Mouse (Mus musculus): ENCODE measurements around the gene Maml3. TPM values are rescaled to one million over a fixed set of nuclear protein-coding genes. Genes with fewer than 3 reads are reported as not detected.

The Maml3 gene
- polyA plus RNA-seq, 1 experiment, result 2.2 TPM

DNA sequence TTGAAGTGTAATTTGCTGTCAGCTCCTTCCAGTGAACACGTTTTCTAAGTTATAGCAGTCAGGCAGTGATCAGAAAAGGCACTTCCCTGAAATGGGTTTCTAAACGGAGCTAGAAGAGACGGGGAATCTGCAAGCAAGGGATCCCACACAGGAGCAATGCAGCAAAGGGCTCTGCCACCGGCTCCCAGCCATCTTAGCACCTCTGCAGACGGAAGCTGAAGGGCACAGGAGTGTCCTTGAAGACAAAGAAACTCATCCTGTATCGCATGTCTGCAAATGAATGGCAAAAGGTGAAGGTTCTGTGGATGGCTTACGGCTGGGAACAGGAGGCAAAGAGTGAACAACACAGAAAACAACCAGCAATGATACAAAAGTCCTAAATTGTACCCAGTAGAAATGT lies 319.1 kb downstream of the Maml3 start:
- Histone ChIP-seq H3K27me3 (ENCODE audit: control insufficient read depth, insufficient read depth, insufficient read length) (no peaks in the 10 kb centered on the region), H3K79me2 (ENCODE audit: control insufficient read depth, insufficient read depth) (no peaks in the 10 kb centered on the region), H3K36me3 (ENCODE audit: control insufficient read depth, insufficient read depth) (no peaks in the 10 kb centered on the region), H3ac (ENCODE audit: control insufficient read depth, insufficient read length, low read depth) (no peak overlapping the region), H3K4me3 (ENCODE audit: insufficient read depth, poor library complexity, severe bottlenecking) (no peak overlapping the region), H3K79me3 (ENCODE audit: low read depth) (no peaks in the 10 kb centered on the region)
- no peak for TF ChIP-seq MYOD1 (IDR thresholded peaks at IDR 0.05; ENCODE audit: control insufficient read depth, insufficient read length, low read depth)
- TF ChIP-seq FOSL1 (IDR thresholded peaks at IDR 0.05; ENCODE audit: insufficient read depth, low read length, poor library complexity, severe bottlenecking), result no peak
- no peak for TF ChIP-seq CTCF (IDR thresholded peaks at IDR 0.05; ENCODE audit: control insufficient read depth, insufficient read depth, insufficient read length)
- TF ChIP-seq MAX (IDR thresholded peaks at IDR 0.05), result no peak

DNA sequence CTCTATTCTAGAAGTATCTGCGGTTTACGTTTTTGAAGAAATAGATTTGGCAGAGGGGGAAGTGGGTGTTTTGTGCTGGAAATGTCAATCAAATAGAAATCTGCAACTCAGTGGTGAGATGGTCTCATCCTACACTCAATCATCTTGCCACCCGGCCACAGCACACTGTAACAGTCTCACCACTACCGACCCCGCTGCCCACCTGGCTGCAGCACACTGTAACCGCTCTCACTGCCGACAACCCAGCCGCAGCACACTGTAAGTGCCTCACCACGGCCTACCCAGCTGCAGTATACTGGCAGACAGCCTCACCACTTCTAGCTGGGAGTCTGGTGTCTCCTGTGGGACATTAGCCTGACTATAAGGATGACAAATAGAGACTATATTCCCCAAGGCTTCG lies 322.7 kb downstream of the Maml3 start:
- H3K79me3 ChIP-seq (ENCODE audit: low read depth), result no peaks in the 10 kb centered on the region
- H3K27me3 ChIP-seq (ENCODE audit: control insufficient read depth, insufficient read depth, insufficient read length), result no peaks in the 10 kb centered on the region
- TF ChIP-seq MYOG (IDR thresholded peaks at IDR 0.05; ENCODE audit: control insufficient read depth, extremely low read depth, insufficient read length) (no peak), CEBPB (IDR thresholded peaks at IDR 0.05; ENCODE audit: low read depth) (no peak), MYOD1 (IDR thresholded peaks at IDR 0.05; ENCODE audit: control insufficient read depth, insufficient read length, low read depth) (no peak), MAX (IDR thresholded peaks at IDR 0.05) (no peak), USF1 (IDR thresholded peaks at IDR 0.05; ENCODE audit: low read depth) (no peak), CTCF (IDR thresholded peaks at IDR 0.05; ENCODE audit: control insufficient read depth, insufficient read depth, insufficient read length) (no peak), FOSL1 (IDR thresholded peaks at IDR 0.05; ENCODE audit: insufficient read depth, low read length, poor library complexity, severe bottlenecking) (no peak)
- no peaks in the 10 kb centered on the region for H3K79me2 ChIP-seq (ENCODE audit: control insufficient read depth, insufficient read depth)
- H3K36me3 ChIP-seq (ENCODE audit: control insufficient read depth, insufficient read depth), result no peaks in the 10 kb centered on the region
- H3K4me3 ChIP-seq (ENCODE audit: insufficient read depth, poor library complexity, severe bottlenecking), result no peak overlapping the region
- H3ac ChIP-seq (ENCODE audit: control insufficient read depth, insufficient read length, low read depth), result no peak overlapping the region

DNA sequence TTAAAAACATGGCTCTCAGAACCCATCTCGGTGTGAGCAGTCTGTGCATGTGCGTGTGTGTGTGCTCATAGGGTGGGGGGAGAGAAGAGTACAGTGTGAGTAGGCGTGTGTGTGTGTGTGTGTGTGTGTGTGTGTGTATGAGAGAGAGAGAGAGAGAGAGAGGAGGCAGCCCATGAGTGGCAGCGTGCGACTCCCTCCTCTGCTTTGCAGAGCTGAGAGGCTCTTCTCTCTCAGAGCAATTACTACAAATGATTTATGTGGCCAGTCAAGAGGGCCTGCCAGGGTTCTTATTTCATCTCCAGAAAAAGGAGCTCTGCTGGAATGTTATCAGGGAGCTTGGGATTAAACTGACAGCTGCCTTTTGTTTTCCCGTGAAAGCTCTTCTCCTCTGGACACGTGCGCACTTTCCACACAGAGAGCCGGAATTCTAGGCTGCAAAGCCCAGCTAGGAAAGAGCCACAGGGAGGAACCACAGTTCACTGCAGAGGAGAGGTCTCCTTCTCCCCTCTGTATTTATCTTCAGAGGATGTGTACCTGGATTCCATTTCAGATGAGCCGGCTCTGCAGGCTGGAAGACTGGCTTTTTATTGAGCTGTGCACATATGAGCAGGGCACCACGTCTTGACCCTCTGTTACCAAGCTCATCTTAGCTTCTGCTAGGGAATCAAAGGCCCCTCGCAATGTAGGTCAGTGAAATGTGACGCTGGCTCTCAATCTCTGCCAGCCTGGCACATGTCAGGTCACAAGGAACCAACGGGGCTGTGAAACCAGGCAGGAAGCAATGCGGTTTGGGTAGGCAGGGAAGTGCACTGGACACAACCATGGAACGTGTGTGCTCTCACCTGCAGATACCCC lies 325.9 kb downstream of the Maml3 start:
- Histone ChIP-seq H3ac (ENCODE audit: control insufficient read depth, insufficient read length, low read depth) (no peak overlapping the region), H3K4me3 (ENCODE audit: insufficient read depth, poor library complexity, severe bottlenecking) (no peak overlapping the region), H3K79me2 (ENCODE audit: control insufficient read depth, insufficient read depth) (no peaks in the 10 kb centered on the region), H3K27me3 (ENCODE audit: control insufficient read depth, insufficient read depth, insufficient read length) (no peaks in the 10 kb centered on the region), H3K79me3 (ENCODE audit: low read depth) (no peaks in the 10 kb centered on the region), H3K36me3 (ENCODE audit: control insufficient read depth, insufficient read depth) (no peaks in the 10 kb centered on the region)
- no peak for TF ChIP-seq USF1 (IDR thresholded peaks at IDR 0.05; ENCODE audit: low read depth)
- TF ChIP-seq CEBPB (IDR thresholded peaks at IDR 0.05; ENCODE audit: low read depth), result no peak
- no peak for TF ChIP-seq MYOD1 (IDR thresholded peaks at IDR 0.05; ENCODE audit: control insufficient read depth, insufficient read length, low read depth)
- no peak for TF ChIP-seq MYOG (IDR thresholded peaks at IDR 0.05; ENCODE audit: control insufficient read depth, extremely low read depth, insufficient read length)
- no peak for TF ChIP-seq CTCF (IDR thresholded peaks at IDR 0.05; ENCODE audit: control insufficient read depth, insufficient read depth, insufficient read length)
- TF ChIP-seq FOSL1 (IDR thresholded peaks at IDR 0.05; ENCODE audit: insufficient read depth, low read length, poor library complexity, severe bottlenecking), result no peak
- no peak for TF ChIP-seq MAX (IDR thresholded peaks at IDR 0.05)

DNA sequence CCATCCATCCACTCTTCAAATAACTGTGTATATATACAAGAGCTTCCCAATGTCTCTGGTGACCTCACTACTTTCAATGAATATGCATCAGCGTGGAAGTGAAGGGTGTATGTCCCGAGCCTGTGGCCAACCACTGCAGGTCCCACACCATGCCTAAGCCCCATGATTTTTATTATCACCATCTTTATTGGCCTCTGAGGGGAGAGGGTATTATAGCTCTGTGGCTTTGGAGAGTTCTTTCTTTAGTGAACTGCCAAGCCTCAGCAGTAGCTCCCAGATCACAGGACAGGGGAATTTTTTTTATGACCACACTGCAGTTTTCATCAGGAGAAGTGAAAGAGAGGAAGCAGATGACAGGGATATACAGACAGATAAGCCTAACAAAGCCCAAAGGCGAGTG lies 326.7 kb downstream of the Maml3 start:
- Histone ChIP-seq H3K79me3 (ENCODE audit: low read depth) (no peaks in the 10 kb centered on the region), H3K36me3 (ENCODE audit: control insufficient read depth, insufficient read depth) (no peaks in the 10 kb centered on the region), H3ac (ENCODE audit: control insufficient read depth, insufficient read length, low read depth) (no peak overlapping the region), H3K4me3 (ENCODE audit: insufficient read depth, poor library complexity, severe bottlenecking) (no peak overlapping the region), H3K27me3 (ENCODE audit: control insufficient read depth, insufficient read depth, insufficient read length) (no peaks in the 10 kb centered on the region), H3K79me2 (ENCODE audit: control insufficient read depth, insufficient read depth) (no peaks in the 10 kb centered on the region)
- no peak for TF ChIP-seq MYOD1 (IDR thresholded peaks at IDR 0.05; ENCODE audit: control insufficient read depth, insufficient read length, low read depth)
- no peak for TF ChIP-seq MYOG (IDR thresholded peaks at IDR 0.05; ENCODE audit: control insufficient read depth, extremely low read depth, insufficient read length)
- no peak for TF ChIP-seq CEBPB (IDR thresholded peaks at IDR 0.05; ENCODE audit: low read depth)
- TF ChIP-seq FOSL1 (IDR thresholded peaks at IDR 0.05; ENCODE audit: insufficient read depth, low read length, poor library complexity, severe bottlenecking), result no peak

DNA sequence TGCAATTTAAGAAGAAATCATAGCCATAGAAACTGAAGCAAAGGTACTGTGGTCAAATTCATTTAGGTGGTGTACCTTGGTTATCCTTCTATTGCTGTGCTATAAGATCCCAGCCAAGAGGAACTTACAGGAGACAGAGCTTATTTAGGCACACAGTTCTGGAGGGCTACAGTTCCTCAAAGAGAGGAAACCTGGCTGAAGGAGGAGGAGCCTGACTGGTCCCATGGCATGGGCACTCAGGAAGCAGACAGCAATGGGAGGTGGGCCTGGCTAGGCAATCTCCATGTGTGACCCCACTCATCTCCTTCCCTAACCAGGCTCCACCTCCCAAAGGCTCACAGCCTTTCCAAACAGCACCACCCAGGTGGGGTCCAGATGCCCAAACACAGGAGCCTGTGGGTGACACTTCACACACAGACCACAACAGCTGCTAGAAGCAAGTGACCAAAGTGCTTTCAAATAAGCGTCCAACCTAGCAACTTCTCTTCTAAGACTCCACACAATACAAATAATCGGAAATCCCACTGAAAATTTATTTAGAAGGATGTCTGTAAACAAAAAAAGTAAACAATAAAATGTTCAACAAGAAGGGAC lies 328.8 kb downstream of the Maml3 start:
- TF ChIP-seq USF1 (IDR thresholded peaks at IDR 0.05; ENCODE audit: low read depth) (no peak), CEBPB (IDR thresholded peaks at IDR 0.05; ENCODE audit: low read depth) (no peak)
- H3K4me3 ChIP-seq (ENCODE audit: insufficient read depth, poor library complexity, severe bottlenecking), result no peak overlapping the region

DNA sequence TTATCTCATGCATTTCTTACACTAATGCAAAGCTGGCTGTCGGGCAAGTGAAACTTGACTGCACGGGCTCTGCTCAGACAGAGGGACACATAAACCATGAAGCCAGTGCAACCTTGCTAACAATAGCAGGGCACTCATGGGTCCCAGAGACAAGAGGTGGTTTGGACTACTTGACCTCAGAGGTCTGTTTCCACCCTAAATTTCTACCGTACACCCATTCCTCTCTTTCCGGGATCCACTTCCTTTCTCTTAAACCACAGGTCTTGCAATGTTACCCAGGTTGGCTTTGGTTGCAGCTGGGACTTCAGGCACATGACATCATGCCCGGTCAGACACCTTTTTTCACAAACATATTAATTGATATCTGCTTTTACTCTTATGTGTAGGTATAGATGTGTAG lies 331.3 kb downstream of the Maml3 start:
- TF ChIP-seq MYOG (IDR thresholded peaks at IDR 0.05; ENCODE audit: control insufficient read depth, extremely low read depth, insufficient read length) (no peak), MAX (IDR thresholded peaks at IDR 0.05) (no peak), USF1 (IDR thresholded peaks at IDR 0.05; ENCODE audit: low read depth) (no peak), CEBPB (IDR thresholded peaks at IDR 0.05; ENCODE audit: low read depth) (no peak), FOSL1 (IDR thresholded peaks at IDR 0.05; ENCODE audit: insufficient read depth, low read length, poor library complexity, severe bottlenecking) (no peak), MYOD1 (IDR thresholded peaks at IDR 0.05; ENCODE audit: control insufficient read depth, insufficient read length, low read depth) (no peak), CTCF (IDR thresholded peaks at IDR 0.05; ENCODE audit: control insufficient read depth, insufficient read depth, insufficient read length) (no peak)

More for the DNA sequence above, 328.8 kb downstream of the Maml3 start:
- Histone ChIP-seq H3K79me2 (ENCODE audit: control insufficient read depth, insufficient read depth) (no peaks in the 10 kb centered on the region), H3K36me3 (ENCODE audit: control insufficient read depth, insufficient read depth) (no peaks in the 10 kb centered on the region), H3ac (ENCODE audit: control insufficient read depth, insufficient read length, low read depth) (no peak overlapping the region), H3K27me3 (ENCODE audit: control insufficient read depth, insufficient read depth, insufficient read length) (no peaks in the 10 kb centered on the region), H3K79me3 (ENCODE audit: low read depth) (no peaks in the 10 kb centered on the region)

More for the DNA sequence above, 331.3 kb downstream of the Maml3 start:
- Histone ChIP-seq H3ac (ENCODE audit: control insufficient read depth, insufficient read length, low read depth) (no peak overlapping the region), H3K79me3 (ENCODE audit: low read depth) (no peaks in the 10 kb centered on the region), H3K79me2 (ENCODE audit: control insufficient read depth, insufficient read depth) (no peaks in the 10 kb centered on the region), H3K36me3 (ENCODE audit: control insufficient read depth, insufficient read depth) (no peaks in the 10 kb centered on the region), H3K4me3 (ENCODE audit: insufficient read depth, poor library complexity, severe bottlenecking) (no peak overlapping the region), H3K27me3 (ENCODE audit: control insufficient read depth, insufficient read depth, insufficient read length) (no peaks in the 10 kb centered on the region)

All from C2C12 (cell line).